Mouse (Mus musculus) heart, adult 9 months (tissue): ENCODE data around the gene Gata2.
"Not testable (repeated sequence)": the region's sequence is repeated elsewhere in the genome, so short reads cannot be mapped to it uniquely, and the experiment has no call there.

Experiments used
- DNase-seq, 2 experiments: peaks; one replicate each; pipeline ENCODE4 v3.0.0; 2022; ENCODE audit warnings: low spot score in 2 of 2

The Gata2 gene

GRCm38 (mm10) chr6:88193433-88194052 is at the start of gene Gata2:
Gene Gata2, plus strand, starts transcription at chr6:88193891.
- DNase-seq = peak in 1 of 2 experiments; percentile 48

- DNase-seq = no peak
Measured at GRCm38 (mm10) chr6:88145793-88146192, 47.9 kb upstream of the Gata2 start.

GRCm38 (mm10) chr6:88146576-88146975 is 47.1 kb upstream of the Gata2 start:
- no peak for DNase-seq

GRCm38 (mm10) chr6:88147411-88148003 is 46.2 kb upstream of the Gata2 start:
- DNase-seq = peak; percentile 43 to 67

- DNase-seq = no peak
Measured at GRCm38 (mm10) chr6:88151335-88151734, 42.4 kb upstream of the Gata2 start.

GRCm38 (mm10) chr6:88152127-88152705 is 41.5 kb upstream of the Gata2 start:
- peak; percentile 53 to 69 for DNase-seq

- DNase-seq = no peak
Measured at GRCm38 (mm10) chr6:88152979-88153378, 40.7 kb upstream of the Gata2 start.

- not testable (repeated sequence) for DNase-seq
Measured at GRCm38 (mm10) chr6:88155614-88156013, 38.1 kb upstream of the Gata2 start.

- DNase-seq = no peak
Measured at GRCm38 (mm10) chr6:88158790-88159189, 34.9 kb upstream of the Gata2 start.

GRCm38 (mm10) chr6:88166054-88166453 is 27.6 kb upstream of the Gata2 start:
- DNase-seq = no peak

GRCm38 (mm10) chr6:88174191-88174590 is 19.5 kb upstream of the Gata2 start:
- DNase-seq = no peak

- DNase-seq = no peak
Measured at GRCm38 (mm10) chr6:88174676-88175075, 19.0 kb upstream of the Gata2 start.

GRCm38 (mm10) chr6:88184671-88185070 is 9.0 kb upstream of the Gata2 start:
- DNase-seq = no peak

- DNase-seq = no peak
Measured at GRCm38 (mm10) chr6:88188148-88188547, 5.5 kb upstream of the Gata2 start.

GRCm38 (mm10) chr6:88189312-88190042 is 4.2 kb upstream of the Gata2 start:
- DNase-seq = peak; percentile 70 to 71

GRCm38 (mm10) chr6:88190043-88190309 is 3.7 kb upstream of the Gata2 start:
- DNase-seq = no peak

GRCm38 (mm10) chr6:88190310-88191023 is 3.2 kb upstream of the Gata2 start:
- peak in 1 of 2 experiments; percentile 2 for DNase-seq

GRCm38 (mm10) chr6:88191024-88191365 is 2.7 kb upstream of the Gata2 start:
- no peak for DNase-seq

GRCm38 (mm10) chr6:88191411-88192070 is 2.1 kb upstream of the Gata2 start:
- DNase-seq = no peak

GRCm38 (mm10) chr6:88192756-88193155 is 935 bp upstream of the Gata2 start:
- no peak for DNase-seq

- DNase-seq = no peak
Measured at GRCm38 (mm10) chr6:88194053-88194977, 624 bp downstream of the Gata2 start.
